ENCODE assay signal across 8 mouse cellular contexts in the genomic region with DNA sequence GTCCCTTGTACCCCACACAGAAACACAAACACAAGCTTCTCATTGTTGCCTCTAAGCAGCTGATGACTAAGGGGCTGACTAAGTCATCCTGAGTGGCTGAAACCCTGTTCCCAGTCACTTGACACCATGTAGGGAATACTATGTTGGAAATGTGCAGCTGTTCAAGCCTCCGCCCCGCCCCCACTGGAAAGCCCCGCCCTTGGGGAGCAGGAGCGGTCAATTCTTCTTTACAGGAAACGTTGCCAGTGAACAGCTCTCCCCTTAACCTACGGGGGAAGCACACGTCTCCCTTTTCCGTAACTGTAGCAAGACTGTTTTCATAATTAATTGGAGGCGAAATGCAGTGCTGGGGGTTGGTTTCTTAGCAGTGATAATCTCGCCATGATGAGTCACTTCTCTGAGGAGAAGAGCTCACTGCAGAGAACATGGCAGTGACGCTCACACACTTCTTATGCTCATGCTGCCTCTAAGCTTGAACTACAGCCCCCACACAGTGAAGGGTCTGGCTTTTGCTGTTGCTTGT. TPM values are rescaled to one million over a fixed set of nuclear protein-coding genes. Genes with fewer than 3 reads are reported as not detected.
DNase-seq lines count a peak whose midpoint lies in the region; ATAC-seq and TF ChIP-seq lines count a peak whose summit lies in the region.

No protein-coding gene starts in this region.

- ATAC-seq in liver, postnatal 0 days = peak; percentile 79
- peak; percentile 80; the same call in 1 of the 2 replicates for ATAC-seq in neural tube, embryonic 14.5 days (ENCODE audit: low read depth)

- DNase-seq in CH12.LX (ENCODE audit: extremely low read depth) = peak; percentile 27
- peak; percentile 86 for DNase-seq in forelimb bud, embryonic 11.5 days (ENCODE audit: low read depth, low spot score)
- peak; percentile 95 for DNase-seq in heart, postnatal 4 days
- peak; percentile 59 to 78 for DNase-seq in layer of hippocampus, adult 18-20 months (ENCODE audit: low spot score in 2 of 2)
- DNase-seq in liver, postnatal 0 days = peak; percentile 73
- peak; percentile 39 to 53 for DNase-seq in thymus, postnatal 36 days

- no peaks in the 10 kb centered on the region for H3K36me3 ChIP-seq in CH12.LX (replicated peaks in 1 of 2; ENCODE audit: control insufficient read depth in 1 of 2, insufficient read depth in 1 of 2, low read length in 1 of 2)
- no peaks in the 10 kb centered on the region for H3K36me3 ChIP-seq in liver, postnatal 0 days (replicated peaks; ENCODE audit: insufficient read depth, low read length)
- H3K36me3 ChIP-seq in neural tube, embryonic 14.5 days (ENCODE audit: control insufficient read depth, insufficient read depth, low read length) = no peaks in the 10 kb centered on the region

- TF ChIP-seq POLR2A in CH12.LX (IDR thresholded peaks at IDR 0.05; ENCODE audit: low read depth, low read length) = no peak
- no peak for TF ChIP-seq POLR2A in bone marrow macrophage, adult 2 months (IDR thresholded peaks at IDR 0.05; ENCODE audit: borderline replicate concordance, low read depth, low read length)

- peaks cover 9 to 15% of the 10 kb centered on the region in 2 experiments for H3K4me1 ChIP-seq in CH12.LX (ENCODE audit: control insufficient read depth in 1 of 2, insufficient read depth in 2 of 2)
- peaks cover 11% of the 10 kb centered on the region for H3K4me1 ChIP-seq in bone marrow macrophage, adult 2 months (ENCODE audit: control insufficient read depth, insufficient read depth, low read length)
- 0 out of 2 replicates have a peak, but pooled peaks cover 6% of the 10 kb centered on the region for H3K4me1 ChIP-seq in liver, postnatal 0 days (ENCODE audit: insufficient read depth)
- H3K4me1 ChIP-seq in neural tube, embryonic 14.5 days (ENCODE audit: control insufficient read depth, insufficient read depth, low read length) = no peaks in the 10 kb centered on the region

- H3K4me2 ChIP-seq in CH12.LX (ENCODE audit: insufficient read depth, low read depth, poor library complexity, severe bottlenecking) = peak overlapping the region; percentile 51; the same call in 1 of the 2 replicates
- H3K4me2 ChIP-seq in liver, postnatal 0 days (ENCODE audit: low read depth, low read length) = peak overlapping the region; percentile 71
- H3K4me2 ChIP-seq in neural tube, embryonic 14.5 days (ENCODE audit: low read depth, low read length) = peak overlapping the region; percentile 33

- H3K27me3 ChIP-seq in CH12.LX (replicated peaks) = no peaks in the 10 kb centered on the region
- H3K27me3 ChIP-seq in liver, postnatal 0 days (ENCODE audit: insufficient read depth, low read length) = no peaks in the 10 kb centered on the region
- H3K27me3 ChIP-seq in neural tube, embryonic 14.5 days (ENCODE audit: control insufficient read depth, insufficient read depth, low read length) = no peaks in the 10 kb centered on the region

- TF ChIP-seq CTCF in CH12.LX (conservative IDR thresholded peaks at IDR 0.05 in 1 of 2, IDR thresholded peaks at IDR 0.05 in 1 of 2; ENCODE audit: low read depth in 2 of 2, low read length in 2 of 2) = no peak
- no peak for TF ChIP-seq CTCF in bone marrow macrophage, adult 2 months (IDR thresholded peaks at IDR 0.05; ENCODE audit: low read depth, low read length)
- no peak for TF ChIP-seq CTCF in liver, postnatal 0 days (IDR thresholded peaks at IDR 0.05; ENCODE audit: low read depth)

- no peaks in the 10 kb centered on the region for H3K79me2 ChIP-seq in CH12.LX (replicated peaks; ENCODE audit: control insufficient read depth, extremely low read depth, insufficient read depth, poor library complexity, severe bottlenecking)

- no peaks in the 10 kb centered on the region for H3K9me3 ChIP-seq in CH12.LX (replicated peaks; ENCODE audit: low read length)
- no peaks in the 10 kb centered on the region for H3K9me3 ChIP-seq in liver, postnatal 0 days (ENCODE audit: low read length)
- H3K9me3 ChIP-seq in neural tube, embryonic 14.5 days (ENCODE audit: control insufficient read depth, low read length) = no peaks in the 10 kb centered on the region

- dilution Hi-C loops in CH12.LX (cut with MboI; ENCODE audit: extremely low pct_ligation_motif_present, extremely low pct_unique_long_range_greater_than_20kb, low sequenced_read_pairs) = no loop called here

- WGBS in liver, postnatal 0 days (ENCODE audit: insufficient replicate concordance) = 7% methylated on average over 11 of the region's 11 CpGs
- 13% methylated on average over 11 of the region's 11 CpGs for WGBS in neural tube, embryonic 14.5 days

- no peak for TF ChIP-seq EP300 in CH12.LX (IDR thresholded peaks at IDR 0.05; ENCODE audit: low read length)
- no peak for TF ChIP-seq EP300 in liver, postnatal 0 days (IDR thresholded peaks at IDR 0.05; ENCODE audit: low read depth)

- peak overlapping the region in 1 of 3 experiments; percentile 21 for H3K4me3 ChIP-seq in CH12.LX (replicated peaks in 1 of 3; ENCODE audit: low read depth in 2 of 3, low read length in 2 of 3, poor library complexity in 1 of 3)
- peak overlapping the region; percentile 35 for H3K4me3 ChIP-seq in bone marrow macrophage, adult 2 months (ENCODE audit: insufficient read depth, low read length)
- peak overlapping the region; percentile 41 for H3K4me3 ChIP-seq in liver, postnatal 0 days (ENCODE audit: low read depth, low read length)
- peak overlapping the region; percentile 15; the same call in 1 of the 2 replicates for H3K4me3 ChIP-seq in neural tube, embryonic 14.5 days (ENCODE audit: low read depth, low read length)

- H3K27ac ChIP-seq in CH12.LX (ENCODE audit: insufficient read depth, low read depth) = no peak overlapping the region; the same call in 1 of the 2 replicates
- H3K27ac ChIP-seq in bone marrow macrophage, adult 2 months (ENCODE audit: insufficient read depth, low read depth, low read length) = 0 out of 2 replicates have a peak overlapping the region, but pooled peaks have one; percentile 2
- no peak overlapping the region for H3K27ac ChIP-seq in liver, postnatal 0 days (ENCODE audit: low read depth)
- H3K27ac ChIP-seq in neural tube, embryonic 14.5 days (ENCODE audit: low read depth, low read length) = no peak overlapping the region

- 0 out of 2 replicates have a peak overlapping the region, but pooled peaks have one; percentile 20 for H3K9ac ChIP-seq in CH12.LX (ENCODE audit: insufficient read depth, low read depth)
- H3K9ac ChIP-seq in liver, postnatal 0 days (replicated peaks) = peak overlapping the region; percentile 3; the same call in 1 of the 2 replicates
- H3K9ac ChIP-seq in neural tube, embryonic 14.5 days (replicated peaks; ENCODE audit: low read depth, low read length) = no peak overlapping the region

- in situ Hi-C loops in CH12.LX (cut with MboI; ENCODE audit: low pct_ligation_motif_present, low pct_unique_long_range_greater_than_20kb, low sequenced_read_pairs) = loop anchor here (5.0 kb wide), 1 partner anchor 42 kb away; no protein-coding TSS in a partner anchor

- no peak for TF ChIP-seq RAD21 in CH12.LX (IDR thresholded peaks at IDR 0.05; ENCODE audit: low read depth, low read length)

TF ChIP-seq in CH12.LX, 34 proteins besides CTCF, POLR2A, EP300 and RAD21:
- TF ChIP-seq ZMIZ1 (IDR thresholded peaks at IDR 0.05; ENCODE audit: low read depth, low read length) (no peak), CHD2 (IDR thresholded peaks at IDR 0.05; ENCODE audit: low read length) (0 out of 2 replicates have a peak, but pooled peaks have one; percentile 37), USF1 (IDR thresholded peaks at IDR 0.05; ENCODE audit: low read depth, low read length) (no peak), NELFE (IDR thresholded peaks at IDR 0.05; ENCODE audit: low read depth, low read length) (no peak), CHD1 (IDR thresholded peaks at IDR 0.05; ENCODE audit: low read depth, low read length) (no peak), MYC (IDR thresholded peaks at IDR 0.05; ENCODE audit: low read depth, low read length) (no peak), MAZ (IDR thresholded peaks at IDR 0.05; ENCODE audit: low read depth, low read length) (0 out of 2 replicates have a peak, but pooled peaks have one; percentile 62), PAX5 (IDR thresholded peaks at IDR 0.05; ENCODE audit: low read length) (no peak), MAX (IDR thresholded peaks at IDR 0.05; ENCODE audit: low read length) (no peak), IRF4 (IDR thresholded peaks at IDR 0.05; ENCODE audit: low read depth, low read length) (0 out of 2 replicates have a peak, but pooled peaks have one; percentile 28), POLR2AphosphoS2 (IDR thresholded peaks at IDR 0.05; ENCODE audit: low read depth, low read length) (no peak)

RNA-seq across cellular contexts. Expression of gene Cfl2, which starts 27.7 kb away (rescaled TPM):
- 6.1 and 7.1 TPM in 2 replicates for total RNA-seq in CH12.LX (2012; rRNA removed)
- 24.2 and 25.2 TPM in 2 replicates for total RNA-seq in CH12.LX (2014; rRNA removed)
- 13.8 and 16.1 TPM in 2 replicates for polyA plus RNA-seq in CH12.LX (2012; ENCODE audit: insufficient read length, low read depth)
- 24.3 and 33.5 TPM in 2 replicates for polyA plus RNA-seq in bone marrow macrophage, adult 2 months (2012; ENCODE audit: insufficient read depth, insufficient read length, missing spikeins)
- total RNA-seq in heart, postnatal 4 days (2021) = 100 to 1,000 TPM; 509 to 516 TPM
- 10 to 100 TPM; 94.7 to 95.9 TPM for total RNA-seq in layer of hippocampus, adult 18-20 months (2021)
- 51.8 and 57.1 TPM in 2 replicates for polyA plus RNA-seq in liver, postnatal 0 days (2015; fragmentation: Nextera tagmentation; extraction: Ambion mirVana)
- 353 and 356 TPM in 2 replicates for polyA plus RNA-seq in neural tube, embryonic 14.5 days (2014; fragmentation: Nextera tagmentation; extraction: Ambion mirVana)

RNA-seq across cellular contexts. Expression of gene Snx6, which starts 39.5 kb away (rescaled TPM):
- total RNA-seq in CH12.LX (2012; rRNA removed) (67.3 and 78.2 TPM in 2 replicates), CH12.LX (2014; rRNA removed) (155 and 158 TPM in 2 replicates)
- 80.8 and 85.8 TPM in 2 replicates for polyA plus RNA-seq in CH12.LX (2012; ENCODE audit: insufficient read length, low read depth)
- 77.3 and 89.8 TPM in 2 replicates for polyA plus RNA-seq in bone marrow macrophage, adult 2 months (2012; ENCODE audit: insufficient read depth, insufficient read length, missing spikeins)
- 10 to 100 TPM; 56.4 TPM for total RNA-seq in heart, postnatal 4 days (2021)
- 10 to 100 TPM; 43.4 to 47.9 TPM for total RNA-seq in layer of hippocampus, adult 18-20 months (2021)
- 56.0 and 62.3 TPM in 2 replicates for polyA plus RNA-seq in liver, postnatal 0 days (2015; fragmentation: Nextera tagmentation; extraction: Ambion mirVana)
- 130 and 174 TPM in 2 replicates for polyA plus RNA-seq in neural tube, embryonic 14.5 days (2014; fragmentation: Nextera tagmentation; extraction: Ambion mirVana)

Comparison
In these comparisons a context has a peak if more than half of its experiments do, and no peak if none do; other contexts are left out.
1. DNase-seq: peak in every context shown above with its lines; median percentile 95 in heart, postnatal 4 days; 86 in forelimb bud, embryonic 11.5 days; 73 in liver, postnatal 0 days; 68 in layer of hippocampus, adult 18-20 months; 46 in thymus, postnatal 36 days; 27 in CH12.LX.